In genomic region chr10:118046328-118046727, GRCm38 (mm10) we compare ENCODE assay signal across 25 mouse cellular contexts.
A peak's percentile ranks its signal among the peaks of the same experiment; 100 is the strongest.
DNase-seq lines count a peak whose midpoint lies in the region; ATAC-seq lines count a peak whose summit lies in the region.
"Had no signal": no experiment of that assay in that cellular context is flagged by ENCODE, and none has a peak within 500 bp of the region (broad histone marks: within the 10 kb centered on the region; RNA-seq: fewer than 3 reads in every experiment).

No protein-coding gene starts in this region.

- no peaks in the 10 kb centered on the region for H3K27me3 ChIP-seq in embryonic facial prominence, embryonic 11.5 days (ENCODE audit: control insufficient read depth, insufficient read depth, low read length)
- H3K27me3 ChIP-seq in embryonic facial prominence, embryonic 10.5 days (replicated peaks; ENCODE audit: low read depth, poor library complexity, severe bottlenecking), result no peaks in the 10 kb centered on the region
- H3K27me3 ChIP-seq: embryonic facial prominence, embryonic 15.5 days; heart, embryonic 15.5 days; hindbrain, embryonic 15.5 days had no signal

- intact Hi-C loops in left cerebral cortex, postnatal 10 days (cut with DNase I), result no loop called here

- no peak for ATAC-seq in embryonic facial prominence, embryonic 11.5 days (replicated peaks; ENCODE audit: insufficient number of reproducible peaks, low FRiP score, low TSS enrichment, low read depth)
- ATAC-seq: CD4-positive, CD25-positive, alpha-beta regulatory T cell, adult 4 months; inflammation-experienced regulatory T-cells, adult 6 months had no signal

- H3K4me3 ChIP-seq in embryonic facial prominence, embryonic 11.5 days (ENCODE audit: low read depth, low read length), result no peak overlapping the region
- no peak overlapping the region for H3K4me3 ChIP-seq in embryonic facial prominence, embryonic 10.5 days
- H3K4me3 ChIP-seq: embryonic facial prominence, embryonic 15.5 days; erythroblast, embryonic 14.5 days; forebrain, embryonic 12.5 days; gastrocnemius, adult 2 months; heart, embryonic 10.5 days; heart, embryonic 15.5 days; hindbrain, embryonic 10.5 days; hindbrain, embryonic 15.5 days had no signal

- no peaks in the 10 kb centered on the region for H3K36me3 ChIP-seq in embryonic facial prominence, embryonic 11.5 days (replicated peaks; ENCODE audit: control insufficient read depth, insufficient read depth, low read depth, low read length)
- H3K36me3 ChIP-seq in embryonic facial prominence, embryonic 10.5 days (replicated peaks), result no peaks in the 10 kb centered on the region
- H3K36me3 ChIP-seq: embryonic facial prominence, embryonic 15.5 days; forebrain, embryonic 12.5 days; G1E; heart, embryonic 10.5 days; heart, embryonic 15.5 days; hindbrain, embryonic 10.5 days; hindbrain, embryonic 15.5 days had no signal

- WGBS in embryonic facial prominence, embryonic 11.5 days, result 62% methylated on average over 4 of the region's 4 CpGs
- 75% methylated on average over 4 of the region's 4 CpGs for WGBS in embryonic facial prominence, embryonic 10.5 days

- H3K4me1 ChIP-seq in embryonic facial prominence, embryonic 11.5 days (ENCODE audit: control insufficient read depth, insufficient read depth, low read length), result no peaks in the 10 kb centered on the region
- no peaks in the 10 kb centered on the region for H3K4me1 ChIP-seq in embryonic facial prominence, embryonic 10.5 days
- H3K4me1 ChIP-seq: heart, embryonic 10.5 days; hindbrain, embryonic 10.5 days had no signal

- H3K27ac ChIP-seq in embryonic facial prominence, embryonic 11.5 days (replicated peaks; ENCODE audit: low read depth, low read length), result no peak overlapping the region
- no peak overlapping the region for H3K27ac ChIP-seq in embryonic facial prominence, embryonic 10.5 days (replicated peaks)
- H3K27ac ChIP-seq: embryonic facial prominence, embryonic 15.5 days; forebrain, embryonic 12.5 days; gastrocnemius, adult 2 months; heart, embryonic 10.5 days; heart, embryonic 15.5 days; hindbrain, embryonic 10.5 days; hindbrain, embryonic 15.5 days had no signal

- H3K4me2 ChIP-seq in embryonic facial prominence, embryonic 11.5 days (ENCODE audit: low read depth, low read length), result no peak overlapping the region
- H3K4me2 ChIP-seq: embryonic facial prominence, embryonic 15.5 days; forebrain, embryonic 12.5 days; heart, embryonic 15.5 days; hindbrain, embryonic 15.5 days had no signal

- H3K9ac ChIP-seq in embryonic facial prominence, embryonic 11.5 days (replicated peaks; ENCODE audit: low read length), result no peak overlapping the region
- H3K9ac ChIP-seq: embryonic facial prominence, embryonic 15.5 days; forebrain, embryonic 12.5 days; heart, embryonic 15.5 days; hindbrain, embryonic 15.5 days had no signal

- H3K9me3 ChIP-seq in embryonic facial prominence, embryonic 11.5 days (replicated peaks; ENCODE audit: control insufficient read depth, low read length), result no peaks in the 10 kb centered on the region
- no peaks in the 10 kb centered on the region for H3K9me3 ChIP-seq in embryonic facial prominence, embryonic 10.5 days
- H3K9me3 ChIP-seq: embryonic facial prominence, embryonic 15.5 days; forebrain, embryonic 12.5 days; heart, embryonic 10.5 days; heart, embryonic 15.5 days; hindbrain, embryonic 10.5 days; hindbrain, embryonic 15.5 days had no signal

- DNase-seq in embryonic facial prominence, embryonic 11.5 days (ENCODE audit: low spot score), result peak; percentile 14
- DNase-seq in embryonic facial prominence, embryonic 10.5 days (ENCODE audit: low spot score), result no peak
- peak; percentile 34 for DNase-seq in heart, postnatal 4 days
- no peak for DNase-seq in heart, adult 8-10 months (ENCODE audit: low spot score)
- peak; percentile 45 to 54 for DNase-seq in kidney, postnatal 4 days
- DNase-seq in kidney, postnatal 25 days, result no peak
- no peak for DNase-seq in left cerebral cortex, postnatal 10 days (ENCODE audit: extremely low spot score in 1 of 2, low spot score in 2 of 2)
- DNase-seq: adrenal gland, postnatal 10 days; B cell, adult 2 months; cerebellum, adult 11 months; cerebellum, adult 9-10 months; cerebellum, postnatal 25 days; gastrocnemius, adult 2 months; gastrocnemius, postnatal 25 days; heart, postnatal 14 days had no signal

Comparison
In these comparisons a context has a peak if more than half of its experiments do, and no peak if none do; other contexts are left out.
1. DNase-seq: peak in embryonic facial prominence, embryonic 11.5 days (single experiment), heart, postnatal 4 days (single experiment) and kidney, postnatal 4 days (2 of 2); none in embryonic facial prominence, embryonic 10.5 days (single experiment), heart, adult 8-10 months (single experiment), kidney, postnatal 25 days (0 of 2) and left cerebral cortex, postnatal 10 days (0 of 2).